Mouse (Mus musculus): Measurements from ENCODE around the gene Ryr2. TPM values are rescaled to one million over a fixed set of nuclear protein-coding genes. Genes with fewer than 3 reads are reported as not detected.
A peak's percentile ranks its signal among the peaks of the same experiment; 100 is the strongest.

Ryr2 gene
- polyA plus RNA-seq, 1 experiment from 2014 or later = 0.80 TPM

- Histone ChIP-seq H3K27me3 (ENCODE audit: control insufficient read depth, insufficient read depth, low read length) (no peaks in the 10 kb centered on the region), H3K36me3 (replicated peaks; ENCODE audit: control insufficient read depth, insufficient read depth, low read depth, low read length) (no peaks in the 10 kb centered on the region), H3K9ac (replicated peaks; ENCODE audit: low read length) (no peak overlapping the region), H3K27ac (replicated peaks; ENCODE audit: low read depth, low read length) (no peak overlapping the region), H3K9me3 (replicated peaks; ENCODE audit: control insufficient read depth, low read length) (no peaks in the 10 kb centered on the region), H3K4me1 (ENCODE audit: control insufficient read depth, insufficient read depth, low read length) (no peaks in the 10 kb centered on the region), H3K4me2 (ENCODE audit: low read depth, low read length) (no peak overlapping the region), H3K4me3 (ENCODE audit: low read depth, low read length) (no peak overlapping the region)
- no peak for ATAC-seq (replicated peaks; ENCODE audit: insufficient number of reproducible peaks, low FRiP score, low TSS enrichment, low read depth)
- no peak for DNase-seq (ENCODE audit: low spot score)
- WGBS = 83% methylated on average over 4 of the region's 4 CpGs
Observed at GRCm38 (mm10) chr13:12064576-12064975, 42.2 kb downstream of the Ryr2 start.

- ATAC-seq (replicated peaks; ENCODE audit: insufficient number of reproducible peaks, low FRiP score, low TSS enrichment, low read depth) (no peak), DNase-seq (ENCODE audit: low spot score) (no peak)
- H3K4me3 ChIP-seq (ENCODE audit: low read depth, low read length) = no peak overlapping the region
- no peak overlapping the region for H3K9ac ChIP-seq (replicated peaks; ENCODE audit: low read length)
- H3K9me3 ChIP-seq (replicated peaks; ENCODE audit: control insufficient read depth, low read length) = no peaks in the 10 kb centered on the region
- WGBS = 78% methylated on average over 4 of the region's 4 CpGs
- no peak overlapping the region for H3K4me2 ChIP-seq (ENCODE audit: low read depth, low read length)
- no peaks in the 10 kb centered on the region for H3K4me1 ChIP-seq (ENCODE audit: control insufficient read depth, insufficient read depth, low read length)
- no peak overlapping the region for H3K27ac ChIP-seq (replicated peaks; ENCODE audit: low read depth, low read length)
- no peaks in the 10 kb centered on the region for H3K27me3 ChIP-seq (ENCODE audit: control insufficient read depth, insufficient read depth, low read length)
- no peaks in the 10 kb centered on the region for H3K36me3 ChIP-seq (replicated peaks; ENCODE audit: control insufficient read depth, insufficient read depth, low read depth, low read length)
Observed at GRCm38 (mm10) chr13:12063561-12063960, 43.2 kb downstream of the Ryr2 start.

- 31% methylated on average over 8 of the region's 8 CpGs for WGBS
- Histone ChIP-seq H3K27me3 (ENCODE audit: control insufficient read depth, insufficient read depth, low read length) (no peaks in the 10 kb centered on the region), H3K9ac (replicated peaks; ENCODE audit: low read length) (no peak overlapping the region), H3K4me1 (ENCODE audit: control insufficient read depth, insufficient read depth, low read length) (no peaks in the 10 kb centered on the region), H3K36me3 (replicated peaks; ENCODE audit: control insufficient read depth, insufficient read depth, low read depth, low read length) (no peaks in the 10 kb centered on the region), H3K9me3 (replicated peaks; ENCODE audit: control insufficient read depth, low read length) (no peaks in the 10 kb centered on the region), H3K27ac (replicated peaks; ENCODE audit: low read depth, low read length) (no peak overlapping the region), H3K4me3 (ENCODE audit: low read depth, low read length) (no peak overlapping the region), H3K4me2 (ENCODE audit: low read depth, low read length) (no peak overlapping the region)
- DNase-seq (ENCODE audit: low spot score) (peak; percentile 14), ATAC-seq (replicated peaks; ENCODE audit: insufficient number of reproducible peaks, low FRiP score, low TSS enrichment, low read depth) (peak; percentile 37; the same call in 1 of the 2 replicates)
Observed at GRCm38 (mm10) chr13:12057357-12057771, 49.4 kb downstream of the Ryr2 start.

- ATAC-seq (replicated peaks; ENCODE audit: insufficient number of reproducible peaks, low FRiP score, low TSS enrichment, low read depth) (no peak), DNase-seq (ENCODE audit: low spot score) (no peak)
- H3K9ac ChIP-seq (replicated peaks; ENCODE audit: low read length) = no peak overlapping the region
- H3K4me3 ChIP-seq (ENCODE audit: low read depth, low read length) = no peak overlapping the region
- 70% methylated on average over 1 of the region's 1 CpGs for WGBS
- H3K4me1 ChIP-seq (ENCODE audit: control insufficient read depth, insufficient read depth, low read length) = no peaks in the 10 kb centered on the region
- no peak overlapping the region for H3K4me2 ChIP-seq (ENCODE audit: low read depth, low read length)
- H3K9me3 ChIP-seq (replicated peaks; ENCODE audit: control insufficient read depth, low read length) = no peaks in the 10 kb centered on the region
- H3K36me3 ChIP-seq (replicated peaks; ENCODE audit: control insufficient read depth, insufficient read depth, low read depth, low read length) = no peaks in the 10 kb centered on the region
- no peaks in the 10 kb centered on the region for H3K27me3 ChIP-seq (ENCODE audit: control insufficient read depth, insufficient read depth, low read length)
- H3K27ac ChIP-seq (replicated peaks; ENCODE audit: low read depth, low read length) = no peak overlapping the region
Observed at GRCm38 (mm10) chr13:12055913-12056312, 50.8 kb downstream of the Ryr2 start.

GRCm38 (mm10) chr13:12053910-12054309 is 52.8 kb downstream of the Ryr2 start:
- Histone ChIP-seq H3K36me3 (replicated peaks; ENCODE audit: control insufficient read depth, insufficient read depth, low read depth, low read length) (no peaks in the 10 kb centered on the region), H3K27me3 (ENCODE audit: control insufficient read depth, insufficient read depth, low read length) (no peaks in the 10 kb centered on the region), H3K4me3 (ENCODE audit: low read depth, low read length) (no peak overlapping the region), H3K9ac (replicated peaks; ENCODE audit: low read length) (no peak overlapping the region), H3K4me1 (ENCODE audit: control insufficient read depth, insufficient read depth, low read length) (no peaks in the 10 kb centered on the region), H3K9me3 (replicated peaks; ENCODE audit: control insufficient read depth, low read length) (no peaks in the 10 kb centered on the region), H3K4me2 (ENCODE audit: low read depth, low read length) (no peak overlapping the region), H3K27ac (replicated peaks; ENCODE audit: low read depth, low read length) (no peak overlapping the region)
- DNase-seq (ENCODE audit: low spot score) (no peak), ATAC-seq (replicated peaks; ENCODE audit: insufficient number of reproducible peaks, low FRiP score, low TSS enrichment, low read depth) (no peak)
- WGBS = 94% methylated on average over 3 of the region's 3 CpGs

GRCm38 (mm10) chr13:12050809-12051208 is 55.9 kb downstream of the Ryr2 start:
- Histone ChIP-seq H3K4me3 (ENCODE audit: low read depth, low read length) (no peak overlapping the region), H3K4me1 (ENCODE audit: control insufficient read depth, insufficient read depth, low read length) (no peaks in the 10 kb centered on the region)
- 93% methylated on average over 1 of the region's 1 CpGs for WGBS

GRCm38 (mm10) chr13:12047059-12047458 is 59.7 kb downstream of the Ryr2 start:
- no peak overlapping the region for H3K4me2 ChIP-seq (ENCODE audit: low read depth, low read length)
- no peak overlapping the region for H3K4me3 ChIP-seq (ENCODE audit: low read depth, low read length)
- H3K27ac ChIP-seq (replicated peaks; ENCODE audit: low read depth, low read length) = no peak overlapping the region
- no peak for ATAC-seq (replicated peaks; ENCODE audit: insufficient number of reproducible peaks, low FRiP score, low TSS enrichment, low read depth)
- no peaks in the 10 kb centered on the region for H3K36me3 ChIP-seq (replicated peaks; ENCODE audit: control insufficient read depth, insufficient read depth, low read depth, low read length)
- H3K9ac ChIP-seq (replicated peaks; ENCODE audit: low read length) = no peak overlapping the region
- WGBS = 86% methylated on average over 4 of the region's 4 CpGs
- DNase-seq (ENCODE audit: low spot score) = no peak
- no peaks in the 10 kb centered on the region for H3K9me3 ChIP-seq (replicated peaks; ENCODE audit: control insufficient read depth, low read length)
- H3K4me1 ChIP-seq (ENCODE audit: control insufficient read depth, insufficient read depth, low read length) = no peaks in the 10 kb centered on the region
- H3K27me3 ChIP-seq (ENCODE audit: control insufficient read depth, insufficient read depth, low read length) = no peaks in the 10 kb centered on the region

More at GRCm38 (mm10) chr13:12050809-12051208, 55.9 kb downstream of the Ryr2 start:
- Histone ChIP-seq H3K4me2 (ENCODE audit: low read depth, low read length) (no peak overlapping the region), H3K9ac (replicated peaks; ENCODE audit: low read length) (no peak overlapping the region), H3K27ac (replicated peaks; ENCODE audit: low read depth, low read length) (no peak overlapping the region), H3K27me3 (ENCODE audit: control insufficient read depth, insufficient read depth, low read length) (no peaks in the 10 kb centered on the region), H3K9me3 (replicated peaks; ENCODE audit: control insufficient read depth, low read length) (no peaks in the 10 kb centered on the region), H3K36me3 (replicated peaks; ENCODE audit: control insufficient read depth, insufficient read depth, low read depth, low read length) (no peaks in the 10 kb centered on the region)
- no peak for ATAC-seq (replicated peaks; ENCODE audit: insufficient number of reproducible peaks, low FRiP score, low TSS enrichment, low read depth)
- no peak for DNase-seq (ENCODE audit: low spot score)

GRCm38 (mm10) chr13:12044751-12045150 is 62.0 kb downstream of the Ryr2 start:
- Histone ChIP-seq H3K4me3 (ENCODE audit: low read depth, low read length) (no peak overlapping the region), H3K9ac (replicated peaks; ENCODE audit: low read length) (no peak overlapping the region), H3K36me3 (replicated peaks; ENCODE audit: control insufficient read depth, insufficient read depth, low read depth, low read length) (no peaks in the 10 kb centered on the region), H3K27ac (replicated peaks; ENCODE audit: low read depth, low read length) (no peak overlapping the region), H3K4me1 (ENCODE audit: control insufficient read depth, insufficient read depth, low read length) (no peaks in the 10 kb centered on the region), H3K4me2 (ENCODE audit: low read depth, low read length) (no peak overlapping the region), H3K27me3 (ENCODE audit: control insufficient read depth, insufficient read depth, low read length) (no peaks in the 10 kb centered on the region), H3K9me3 (replicated peaks; ENCODE audit: control insufficient read depth, low read length) (no peaks in the 10 kb centered on the region)
- ATAC-seq (replicated peaks; ENCODE audit: insufficient number of reproducible peaks, low FRiP score, low TSS enrichment, low read depth) = no peak
- 95% methylated on average over 2 of the region's 2 CpGs for WGBS
- DNase-seq (ENCODE audit: low spot score) = no peak
